Mouse (Mus musculus) neural tube, embryonic 15.5 days (tissue): Measurements from ENCODE around the gene Cd37. TPM values are rescaled to one million over a fixed set of nuclear protein-coding genes. Genes with fewer than 3 reads are reported as not detected.

Experiments used
- ATAC-seq: fragments of 200-750 bp; cut with Nextera tagmentation; 2 replicates; pipeline ENCODE4 v1.8.0; 2017; ENCODE audit warnings: mild to moderate bottlenecking, moderate TSS enrichment, moderate library complexity; ENCODE audit not compliant: low FRiP score
- H3K27ac ChIP-seq: fragments of 300-500 bp; sonication (generic); replicated peaks from 2 replicates; pipeline ENCODE4 v1.5.1; 2015; ENCODE audit warnings: mild to moderate bottlenecking, inconsistent platforms
- H3K27me3 ChIP-seq: fragments of 300-500 bp; sonication (generic); replicated peaks from 2 replicates; pipeline ENCODE4 v1.6.1; 2015; ENCODE audit warnings: inconsistent platforms
- H3K36me3 ChIP-seq: fragments of 300-500 bp; sonication (generic); 2 replicates; pipeline ENCODE4 v1.6.1; 2015; ENCODE audit warnings: inconsistent platforms
- H3K4me1 ChIP-seq: fragments of 300-500 bp; sonication (generic); 2 replicates; pipeline ENCODE4 v1.6.1; 2015; ENCODE audit warnings: inconsistent platforms
- H3K4me2 ChIP-seq: fragments of 300-500 bp; sonication (generic); 2 replicates; pipeline ENCODE4 v1.6.1; 2015; ENCODE audit warnings: inconsistent platforms, mild to moderate bottlenecking, moderate library complexity
- H3K4me3 ChIP-seq: fragments of 300-500 bp; sonication (generic); replicated peaks from 2 replicates; pipeline ENCODE4 v1.5.1; 2015; ENCODE audit warnings: mild to moderate bottlenecking, inconsistent platforms
- H3K9ac ChIP-seq: fragments of 300-500 bp; sonication (generic); replicated peaks from 2 replicates; pipeline ENCODE4 v1.6.1; 2015; ENCODE audit warnings: mild to moderate bottlenecking, inconsistent platforms
- H3K9me3 ChIP-seq: fragments of 300-500 bp; sonication (generic); replicated peaks from 2 replicates; pipeline ENCODE4 v1.6.1; 2016; ENCODE audit warnings: inconsistent platforms
- WGBS: fragments of 180-500 bp; shearing (Covaris S2); methylation state at CpG from one replicate; pipeline ENCODE4 v1.1.7; 2015; ENCODE audit warnings: mixed read lengths; 5-methylcytosine and 5-hydroxymethylcytosine counted together
- polyA plus RNA-seq: library from polyadenylated mRNA; unstranded; fragments of >200 nt; fragmentation: Nextera tagmentation; extraction: Ambion mirVana; gene quantifications from 2 replicates; pipeline ENCODE4 v1.2.1, GENCODE M21; 2015

Cd37 gene
- polyA plus RNA-seq, 1 experiment from 2014 or later = 1.7 TPM

- Histone ChIP-seq H3K9me3 (no peaks in the 10 kb centered on the region), H3K27ac (peak within 1 kb of the TSS; percentile 84), H3K4me1 (peaks cover 31% of the 10 kb centered on the region), H3K36me3 (no peaks in the 10 kb centered on the region), H3K27me3 (peaks cover 14% of the 10 kb centered on the region), H3K4me2 (peak within 1 kb of the TSS; percentile 68), H3K9ac (peak within 1 kb of the TSS; percentile 62), H3K4me3 (peak within 1 kb of the TSS; percentile 48)
- peak; percentile 45; the same call in 1 of the 2 replicates for ATAC-seq
- under 1% methylated on average over 55 of the region's 55 CpGs for WGBS
Measured at GRCm38 (mm10) chr7:45215673-45216441, 23.1 kb downstream of the Cd37 start, which contains the start of gene Tead2. Gene Tead2, plus strand, starts transcription at chr7:45215753.

GRCm38 (mm10) chr7:45213708-45214107 is 25.2 kb downstream of the Cd37 start:
- Histone ChIP-seq H3K9ac (no peak overlapping the region), H3K9me3 (no peaks in the 10 kb centered on the region), H3K27me3 (peaks cover 29% of the 10 kb centered on the region), H3K4me3 (no peak overlapping the region), H3K4me1 (peaks cover 31% of the 10 kb centered on the region), H3K27ac (no peak overlapping the region), H3K36me3 (no peaks in the 10 kb centered on the region), H3K4me2 (no peak overlapping the region)
- WGBS = 64% methylated on average over 5 of the region's 5 CpGs
- no peak for ATAC-seq

GRCm38 (mm10) chr7:45212356-45212755 is 26.6 kb downstream of the Cd37 start:
- Histone ChIP-seq H3K9ac (no peak overlapping the region), H3K27ac (no peak overlapping the region), H3K4me1 (peaks cover 26% of the 10 kb centered on the region), H3K4me2 (no peak overlapping the region), H3K4me3 (no peak overlapping the region), H3K9me3 (0 out of 2 replicates have a peak, but pooled peaks cover 2% of the 10 kb centered on the region), H3K36me3 (no peaks in the 10 kb centered on the region), H3K27me3 (peaks cover 29% of the 10 kb centered on the region)
- ATAC-seq = no peak
- WGBS = 72% methylated on average over 7 of the region's 7 CpGs

- Histone ChIP-seq H3K4me1 (peaks cover 20% of the 10 kb centered on the region), H3K9ac (no peak within 1 kb of the TSS), H3K27me3 (peaks cover 29% of the 10 kb centered on the region), H3K36me3 (no peaks in the 10 kb centered on the region), H3K4me2 (peak within 1 kb of the TSS; percentile 44), H3K9me3 (0 out of 2 replicates have a peak, but pooled peaks cover 2% of the 10 kb centered on the region), H3K4me3 (peak within 1 kb of the TSS; percentile 16), H3K27ac (no peak within 1 kb of the TSS)
- ATAC-seq = no peak
- WGBS = 6% methylated on average over 17 of the region's 17 CpGs
Measured at GRCm38 (mm10) chr7:45211851-45212251, 27.1 kb downstream of the Cd37 start, which contains the start of gene Dkkl1. Gene Dkkl1, minus strand, starts transcription at chr7:45212147.

GRCm38 (mm10) chr7:45211070-45211469 is 27.8 kb downstream of the Cd37 start:
- 76% methylated on average over 10 of the region's 10 CpGs for WGBS

GRCm38 (mm10) chr7:45208260-45208659 is 30.7 kb downstream of the Cd37 start:
- ATAC-seq = no peak
- Histone ChIP-seq H3K9me3 (0 out of 2 replicates have a peak, but pooled peaks cover 2% of the 10 kb centered on the region), H3K4me1 (peaks cover 10% of the 10 kb centered on the region), H3K27me3 (peaks cover 29% of the 10 kb centered on the region), H3K36me3 (no peaks in the 10 kb centered on the region), H3K4me3 (no peak overlapping the region), H3K4me2 (no peak overlapping the region), H3K27ac (no peak overlapping the region), H3K9ac (no peak overlapping the region)
- 84% methylated on average over 6 of the region's 6 CpGs for WGBS

More at GRCm38 (mm10) chr7:45211070-45211469, 27.8 kb downstream of the Cd37 start:
- H3K36me3 ChIP-seq = no peaks in the 10 kb centered on the region
- peak overlapping the region; percentile 44 for H3K4me2 ChIP-seq
- H3K9ac ChIP-seq = no peak overlapping the region
- ATAC-seq = no peak
- H3K9me3 ChIP-seq = 0 out of 2 replicates have a peak, but pooled peaks cover 2% of the 10 kb centered on the region
- H3K27me3 ChIP-seq = peaks cover 29% of the 10 kb centered on the region
- no peak overlapping the region for H3K27ac ChIP-seq
- H3K4me3 ChIP-seq = peak overlapping the region; percentile 16; the same call in 1 of the 2 replicates
- H3K4me1 ChIP-seq = peaks cover 13% of the 10 kb centered on the region

- Histone ChIP-seq H3K9ac (peak within 1 kb of the TSS; percentile 53), H3K27me3 (peaks cover 5% of the 10 kb centered on the region; the same call in 1 of the 2 replicates), H3K9me3 (0 out of 2 replicates have a peak, but pooled peaks cover 2% of the 10 kb centered on the region), H3K4me3 (peak within 1 kb of the TSS; percentile 51), H3K4me1 (peaks cover 5% of the 10 kb centered on the region), H3K4me2 (peak within 1 kb of the TSS; percentile 77), H3K27ac (peak within 1 kb of the TSS; percentile 86), H3K36me3 (no peaks in the 10 kb centered on the region)
- ATAC-seq = peak; percentile 99
- WGBS = 9% methylated on average over 43 of the region's 44 CpGs
Measured at GRCm38 (mm10) chr7:45204380-45205143, 34.4 kb downstream of the Cd37 start, which contains the start of gene Ccdc155. Gene Ccdc155, minus strand, starts transcription at chr7:45204892.

- Histone ChIP-seq H3K9me3 (no peaks in the 10 kb centered on the region), H3K36me3 (no peaks in the 10 kb centered on the region), H3K27ac (no peak overlapping the region), H3K4me1 (peaks cover 8% of the 10 kb centered on the region), H3K27me3 (peaks cover 3% of the 10 kb centered on the region; the same call in 1 of the 2 replicates), H3K4me2 (no peak overlapping the region), H3K4me3 (no peak overlapping the region), H3K9ac (no peak overlapping the region)
- no peak for ATAC-seq
- WGBS = 66% methylated on average over 10 of the region's 10 CpGs
Measured at GRCm38 (mm10) chr7:45202654-45203053, 36.3 kb downstream of the Cd37 start.

- Histone ChIP-seq H3K4me1 (peaks cover 4% of the 10 kb centered on the region), H3K27ac (no peak overlapping the region), H3K4me3 (no peak overlapping the region), H3K9me3 (no peaks in the 10 kb centered on the region), H3K4me2 (no peak overlapping the region), H3K27me3 (peaks cover 6% of the 10 kb centered on the region; the same call in 1 of the 2 replicates), H3K9ac (no peak overlapping the region), H3K36me3 (no peaks in the 10 kb centered on the region)
- WGBS = 87% methylated on average over 11 of the region's 11 CpGs
- ATAC-seq = no peak
Measured at GRCm38 (mm10) chr7:45198961-45199360, 40.0 kb downstream of the Cd37 start.

- WGBS = 12% methylated on average over 5 of the region's 5 CpGs
- H3K4me2 ChIP-seq = no peak overlapping the region
Measured at GRCm38 (mm10) chr7:45198435-45198834, 40.5 kb downstream of the Cd37 start.

GRCm38 (mm10) chr7:45196994-45197393 is 41.9 kb downstream of the Cd37 start:
- 72% methylated on average over 5 of the region's 5 CpGs for WGBS
- H3K9ac ChIP-seq = no peak overlapping the region
- no peak for ATAC-seq

More at GRCm38 (mm10) chr7:45198435-45198834, 40.5 kb downstream of the Cd37 start:
- Histone ChIP-seq H3K36me3 (no peaks in the 10 kb centered on the region), H3K27me3 (peaks cover 6% of the 10 kb centered on the region; the same call in 1 of the 2 replicates), H3K4me1 (0 out of 2 replicates have a peak, but pooled peaks cover 4% of the 10 kb centered on the region), H3K9ac (no peak overlapping the region), H3K27ac (no peak overlapping the region), H3K9me3 (no peaks in the 10 kb centered on the region), H3K4me3 (no peak overlapping the region)
- peak; percentile 70; the same call in 1 of the 2 replicates for ATAC-seq

More at GRCm38 (mm10) chr7:45196994-45197393, 41.9 kb downstream of the Cd37 start:
- no peak overlapping the region for H3K4me2 ChIP-seq
- H3K4me1 ChIP-seq = 0 out of 2 replicates have a peak, but pooled peaks cover 4% of the 10 kb centered on the region
- H3K9me3 ChIP-seq = no peaks in the 10 kb centered on the region
- peaks cover 6% of the 10 kb centered on the region; the same call in 1 of the 2 replicates for H3K27me3 ChIP-seq
- no peak overlapping the region for H3K4me3 ChIP-seq
- H3K27ac ChIP-seq = no peak overlapping the region
- H3K36me3 ChIP-seq = no peaks in the 10 kb centered on the region
